Mouse (Mus musculus): ENCODE data around the gene Rpl26. TPM values are rescaled to one million over a fixed set of nuclear protein-coding genes. Genes with fewer than 3 reads are reported as not detected.

Gene Rpl26
- polyA plus RNA-seq, 1 experiment from 2014 or later = 1,103 TPM

GRCm38 (mm10) chr11:68898790-68899189 lies 2.6 kb upstream of the Rpl26 start:
- ATAC-seq (ENCODE audit: insufficient read depth) (no peak), DNase-seq (no peak)
- Histone ChIP-seq H3K4me2 (no peak overlapping the region), H3K27ac (ENCODE audit: low read depth) (no peak overlapping the region), H3K9me3 (ENCODE audit: low read depth, low read length) (no peaks in the 10 kb centered on the region), H3K4me3 (ENCODE audit: low read depth, low read length) (no peak overlapping the region), H3K4me1 (ENCODE audit: insufficient read depth) (peaks cover 3% of the 10 kb centered on the region; the same call in 1 of the 2 replicates), H3K27me3 (ENCODE audit: insufficient read depth, low read length) (no peaks in the 10 kb centered on the region), H3K9ac (no peak overlapping the region), H3K36me3 (ENCODE audit: insufficient read depth) (peaks cover 15% of the 10 kb centered on the region)
- no peak for TF ChIP-seq CTCF (IDR thresholded peaks at IDR 0.05; ENCODE audit: low read depth)
- 71% methylated on average over 6 of the region's 6 CpGs for WGBS

DNA sequence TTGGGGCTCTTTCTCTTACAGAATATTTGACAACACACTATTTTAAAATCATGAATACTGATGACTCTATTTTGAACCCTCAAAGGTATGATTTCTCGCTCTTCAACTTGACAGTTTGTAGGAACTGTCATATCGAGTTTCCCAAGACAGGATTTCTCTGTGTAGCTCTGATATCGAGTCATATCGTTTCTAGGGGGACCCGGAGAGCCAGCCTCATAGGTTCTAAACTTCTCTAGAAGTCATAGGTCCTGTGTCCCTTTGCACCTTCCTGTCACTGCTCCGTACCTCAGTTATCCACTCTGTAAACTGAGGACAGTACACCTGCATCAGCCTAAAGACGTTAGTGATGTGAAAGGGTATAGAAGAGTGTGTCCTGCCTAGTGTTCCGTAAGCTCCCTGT lies 1.6 kb upstream of the Rpl26 start:
- Histone ChIP-seq H3K9ac (no peak overlapping the region), H3K27ac (ENCODE audit: low read depth) (no peak overlapping the region), H3K4me1 (ENCODE audit: insufficient read depth) (peaks cover 3% of the 10 kb centered on the region; the same call in 1 of the 2 replicates), H3K9me3 (ENCODE audit: low read depth, low read length) (no peaks in the 10 kb centered on the region), H3K4me2 (no peak overlapping the region), H3K36me3 (ENCODE audit: insufficient read depth) (peaks cover 25% of the 10 kb centered on the region), H3K27me3 (ENCODE audit: insufficient read depth, low read length) (no peaks in the 10 kb centered on the region), H3K4me3 (ENCODE audit: low read depth, low read length) (no peak overlapping the region)
- DNase-seq = no peak
- ATAC-seq (ENCODE audit: insufficient read depth) = no peak
- no peak for TF ChIP-seq CTCF (IDR thresholded peaks at IDR 0.05; ENCODE audit: low read depth)
- 83% methylated on average over 8 of the region's 8 CpGs for WGBS

DNA sequence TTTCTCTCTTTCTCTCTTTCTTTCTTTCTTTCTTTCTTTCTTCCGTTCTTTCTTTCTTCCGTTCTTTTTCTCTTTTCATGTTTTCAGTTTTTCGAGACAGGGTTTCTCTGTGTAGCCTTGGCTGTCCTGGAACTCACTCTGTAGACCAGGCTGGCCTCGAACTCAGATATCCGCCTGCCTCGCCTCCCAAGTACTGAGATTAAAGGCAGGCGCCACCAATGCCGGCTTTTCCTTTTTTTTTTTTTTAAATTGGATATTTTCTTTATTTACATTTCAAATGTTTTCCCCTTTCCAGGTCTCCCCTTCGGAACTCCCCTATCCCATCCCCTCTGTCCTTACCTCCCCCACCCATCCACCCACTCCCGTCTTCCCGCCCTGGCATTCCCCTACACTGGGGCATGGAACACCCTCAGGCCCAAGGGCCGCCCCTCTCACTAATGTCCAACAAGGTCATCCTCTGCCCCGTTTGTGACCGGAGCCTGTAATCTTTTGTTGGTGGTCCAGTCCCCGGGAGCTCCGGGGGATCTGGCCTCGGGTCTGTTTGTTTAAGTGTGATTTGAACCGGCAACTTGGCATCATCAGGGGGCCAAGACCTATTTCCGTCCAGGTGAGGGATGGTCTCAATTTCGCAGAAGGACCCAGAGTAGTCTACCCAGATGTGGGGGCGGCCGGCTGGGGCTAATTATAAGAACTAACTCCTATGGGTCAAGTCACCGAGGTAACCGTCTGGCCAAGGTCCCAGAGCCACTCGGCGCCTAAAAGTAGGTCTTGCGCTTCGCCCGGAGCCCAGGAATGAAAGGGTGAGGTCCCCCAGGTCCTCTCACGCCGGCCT lies 648 bp upstream of the Rpl26 start:
- H3K9me3 ChIP-seq (ENCODE audit: low read depth, low read length) = no peaks in the 10 kb centered on the region
- H3K4me3 ChIP-seq (ENCODE audit: low read depth, low read length) = peak overlapping the region; percentile 96
- H3K4me2 ChIP-seq = peak overlapping the region; percentile 69
- WGBS = 24% methylated on average over 31 of the region's 31 CpGs
- peaks cover 3% of the 10 kb centered on the region; the same call in 1 of the 2 replicates for H3K4me1 ChIP-seq (ENCODE audit: insufficient read depth)
- no peak overlapping the region for H3K27ac ChIP-seq (ENCODE audit: low read depth)
- ATAC-seq (ENCODE audit: insufficient read depth) (peak; percentile 41), DNase-seq (no peak)
- peaks cover 34% of the 10 kb centered on the region for H3K36me3 ChIP-seq (ENCODE audit: insufficient read depth)
- peak overlapping the region; percentile 99 for H3K9ac ChIP-seq
- H3K27me3 ChIP-seq (ENCODE audit: insufficient read depth, low read length) = no peaks in the 10 kb centered on the region
- TF ChIP-seq CTCF (IDR thresholded peaks at IDR 0.05; ENCODE audit: low read depth) = no peak

DNA sequence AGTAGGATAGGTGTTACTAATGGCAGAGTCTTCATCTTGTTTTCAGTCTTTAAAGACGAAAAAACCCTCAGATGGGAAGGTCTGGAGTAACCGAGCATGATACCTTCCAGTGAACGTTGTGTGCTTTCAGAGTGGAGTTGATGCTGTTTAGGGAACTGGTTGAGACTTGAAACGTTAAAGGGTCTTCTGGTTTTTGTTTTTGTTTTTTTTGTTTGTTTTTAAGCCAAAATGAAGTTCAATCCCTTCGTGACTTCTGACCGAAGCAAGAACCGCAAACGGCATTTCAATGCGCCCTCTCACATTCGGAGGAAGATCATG lies 623 bp downstream of the Rpl26 start:
- no peaks in the 10 kb centered on the region for H3K27me3 ChIP-seq (ENCODE audit: insufficient read depth, low read length)
- ATAC-seq (ENCODE audit: insufficient read depth) (no peak), DNase-seq (no peak)
- H3K9ac ChIP-seq = peak overlapping the region; percentile 99
- peak overlapping the region; percentile 79 for H3K4me2 ChIP-seq
- no peak for TF ChIP-seq CTCF (IDR thresholded peaks at IDR 0.05; ENCODE audit: low read depth)
- peak overlapping the region; percentile 88 for H3K27ac ChIP-seq (ENCODE audit: low read depth)
- H3K4me1 ChIP-seq (ENCODE audit: insufficient read depth) = peaks cover 3% of the 10 kb centered on the region; the same call in 1 of the 2 replicates
- no peaks in the 10 kb centered on the region for H3K9me3 ChIP-seq (ENCODE audit: low read depth, low read length)
- H3K4me3 ChIP-seq (ENCODE audit: low read depth, low read length) = peak overlapping the region; percentile 96
- WGBS = under 1% methylated on average over 10 of the region's 10 CpGs
- H3K36me3 ChIP-seq (ENCODE audit: insufficient read depth) = peaks cover 46% of the 10 kb centered on the region

DNA sequence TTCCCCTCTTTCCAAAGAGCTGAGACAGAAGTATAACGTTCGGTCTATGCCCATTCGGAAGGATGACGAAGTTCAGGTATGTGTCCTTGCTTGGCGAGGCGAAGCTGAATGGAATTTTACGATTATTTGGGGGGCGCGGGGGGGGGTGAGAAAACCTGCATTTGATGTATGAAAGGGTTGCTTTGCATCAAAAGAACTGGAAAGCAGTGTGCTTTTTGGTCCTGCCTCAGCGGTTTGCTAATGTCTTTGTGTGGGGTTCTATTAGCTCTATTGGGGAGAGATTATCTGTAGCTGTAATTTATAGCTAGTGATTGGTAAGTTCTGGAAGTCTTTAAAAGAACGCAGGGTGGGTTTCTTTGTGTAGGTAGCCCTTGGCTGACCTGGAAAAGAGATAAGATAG lies 984 bp downstream of the Rpl26 start:
- 3% methylated on average over 11 of the region's 11 CpGs for WGBS
- DNase-seq (no peak), ATAC-seq (ENCODE audit: insufficient read depth) (no peak)
- peaks cover 3% of the 10 kb centered on the region; the same call in 1 of the 2 replicates for H3K4me1 ChIP-seq (ENCODE audit: insufficient read depth)
- H3K27ac ChIP-seq (ENCODE audit: low read depth) = peak overlapping the region; percentile 88
- peak overlapping the region; percentile 99 for H3K9ac ChIP-seq
- peaks cover 47% of the 10 kb centered on the region for H3K36me3 ChIP-seq (ENCODE audit: insufficient read depth)
- H3K4me2 ChIP-seq = peak overlapping the region; percentile 79
- peak overlapping the region; percentile 96 for H3K4me3 ChIP-seq (ENCODE audit: low read depth, low read length)
- no peaks in the 10 kb centered on the region for H3K27me3 ChIP-seq (ENCODE audit: insufficient read depth, low read length)
- TF ChIP-seq CTCF (IDR thresholded peaks at IDR 0.05; ENCODE audit: low read depth) = no peak
- H3K9me3 ChIP-seq (ENCODE audit: low read depth, low read length) = no peaks in the 10 kb centered on the region

DNA sequence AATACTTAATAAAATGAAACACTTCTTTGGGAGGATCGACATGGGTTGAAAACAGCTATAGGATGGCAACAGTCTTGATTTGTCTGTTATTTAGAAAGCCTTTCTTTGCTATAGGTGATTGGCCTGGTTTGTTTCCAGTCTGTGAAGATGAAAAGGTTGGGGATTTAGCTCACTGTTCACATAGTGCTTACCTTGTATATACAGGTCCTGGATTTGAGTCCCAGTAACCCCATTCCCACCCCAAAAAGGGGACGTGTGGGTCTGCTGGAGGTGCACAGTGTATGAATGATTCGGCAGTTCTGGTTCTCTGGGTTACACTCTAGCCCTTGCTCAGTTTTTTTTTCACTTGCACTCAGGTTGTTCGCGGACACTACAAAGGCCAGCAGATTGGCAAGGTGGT lies 1.4 kb downstream of the Rpl26 start:
- peak overlapping the region; percentile 79 for H3K4me2 ChIP-seq
- peak overlapping the region; percentile 88; the same call in 1 of the 2 replicates for H3K27ac ChIP-seq (ENCODE audit: low read depth)
- ATAC-seq (ENCODE audit: insufficient read depth) = no peak
- peak overlapping the region; percentile 99 for H3K9ac ChIP-seq
- H3K9me3 ChIP-seq (ENCODE audit: low read depth, low read length) = no peaks in the 10 kb centered on the region
- no peak for DNase-seq
- peaks cover 3% of the 10 kb centered on the region; the same call in 1 of the 2 replicates for H3K4me1 ChIP-seq (ENCODE audit: insufficient read depth)
- H3K4me3 ChIP-seq (ENCODE audit: low read depth, low read length) = peak overlapping the region; percentile 96
- TF ChIP-seq CTCF (IDR thresholded peaks at IDR 0.05; ENCODE audit: low read depth) = no peak
- no peaks in the 10 kb centered on the region for H3K27me3 ChIP-seq (ENCODE audit: insufficient read depth, low read length)
- WGBS = 69% methylated on average over 5 of the region's 5 CpGs
- peaks cover 47% of the 10 kb centered on the region for H3K36me3 ChIP-seq (ENCODE audit: insufficient read depth)

DNA sequence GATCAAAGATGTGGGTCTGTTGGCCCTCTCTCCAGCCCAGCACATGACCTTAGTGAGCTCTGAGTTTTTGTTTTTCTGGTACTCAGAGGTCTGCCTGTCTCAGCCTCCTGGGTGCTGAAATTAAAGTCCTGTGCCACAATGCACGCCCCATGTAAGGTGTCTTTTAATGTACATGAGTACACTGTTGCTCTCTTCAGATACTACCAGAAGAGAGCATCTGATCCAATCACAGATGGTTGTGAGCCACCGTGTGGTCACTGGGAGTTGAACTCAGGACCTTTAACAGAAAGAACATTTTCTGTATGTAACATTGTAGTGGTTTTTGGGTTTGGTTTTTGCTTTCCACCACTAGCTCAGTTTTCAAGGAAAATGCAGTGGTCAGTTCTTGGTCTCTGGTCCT lies 2.4 kb downstream of the Rpl26 start:
- ATAC-seq (ENCODE audit: insufficient read depth) (no peak), DNase-seq (no peak)
- Histone ChIP-seq H3K4me3 (ENCODE audit: low read depth, low read length) (no peak overlapping the region), H3K9ac (no peak overlapping the region), H3K27me3 (ENCODE audit: insufficient read depth, low read length) (no peaks in the 10 kb centered on the region), H3K27ac (ENCODE audit: low read depth) (no peak overlapping the region), H3K4me2 (no peak overlapping the region), H3K4me1 (ENCODE audit: insufficient read depth) (peaks cover 3% of the 10 kb centered on the region; the same call in 1 of the 2 replicates), H3K36me3 (ENCODE audit: insufficient read depth) (peaks cover 47% of the 10 kb centered on the region), H3K9me3 (ENCODE audit: low read depth, low read length) (no peaks in the 10 kb centered on the region)
- TF ChIP-seq CTCF (IDR thresholded peaks at IDR 0.05; ENCODE audit: low read depth) = no peak
- 89% methylated on average over 2 of the region's 2 CpGs for WGBS

Measured in lung, embryonic 14.5 days (tissue).